ENCODE assay signal across 9 mouse cellular contexts in genomic region chr6:86157253-86158234, GRCm38 (mm10). TPM values are rescaled to one million over a fixed set of nuclear protein-coding genes. Genes with fewer than 3 reads are reported as not detected.
DNase-seq lines count a peak whose midpoint lies in the region; ATAC-seq and TF ChIP-seq lines count a peak whose summit lies in the region.
"Had no signal": no experiment of that assay in that cellular context is flagged by ENCODE, and none has a peak within 500 bp of the region (broad histone marks: within the 10 kb centered on the region; RNA-seq: fewer than 3 reads in every experiment).

No protein-coding gene starts in this region.

- ATAC-seq in Patski, result peak; percentile 71
- peak; percentile 85 for ATAC-seq in heart, postnatal 0 days (ENCODE audit: insufficient read depth, low read depth)

- WGBS in heart, postnatal 0 days, result 50% methylated on average over 17 of the region's 17 CpGs

- H3K27ac ChIP-seq in layer of hippocampus, adult 2 months, result no peak overlapping the region
- no peak overlapping the region for H3K27ac ChIP-seq in heart, postnatal 0 days (ENCODE audit: low read depth)
- H3K27ac ChIP-seq: midbrain, embryonic 12.5 days had no signal

- H3K9ac ChIP-seq in heart, postnatal 0 days (replicated peaks; ENCODE audit: low read depth, low read length), result no peak overlapping the region
- H3K9ac ChIP-seq: midbrain, embryonic 12.5 days had no signal

- H3K4me2 ChIP-seq in heart, postnatal 0 days (ENCODE audit: low read depth, low read length), result no peak overlapping the region
- H3K4me2 ChIP-seq: midbrain, embryonic 12.5 days had no signal

- no peaks in the 10 kb centered on the region for H3K4me1 ChIP-seq in heart, postnatal 0 days (ENCODE audit: control insufficient read depth, insufficient read depth)

- no peak for TF ChIP-seq EP300 in heart, postnatal 0 days (IDR thresholded peaks at IDR 0.05; ENCODE audit: low read depth)

- no peaks in the 10 kb centered on the region for H3K9me3 ChIP-seq in heart, postnatal 0 days (replicated peaks; ENCODE audit: control insufficient read depth, low read length)
- H3K9me3 ChIP-seq: midbrain, embryonic 12.5 days had no signal

- H3K36me3 ChIP-seq in heart, postnatal 0 days (replicated peaks; ENCODE audit: control insufficient read depth, insufficient read depth, low read length), result no peaks in the 10 kb centered on the region
- H3K36me3 ChIP-seq: midbrain, embryonic 12.5 days had no signal

- H3K27me3 ChIP-seq in Patski, result peaks cover 3% of the 10 kb centered on the region
- 0 out of 2 replicates have a peak, but pooled peaks cover 8% of the 10 kb centered on the region for H3K27me3 ChIP-seq in heart, postnatal 0 days (ENCODE audit: control insufficient read depth, insufficient read depth, low read length)
- H3K27me3 ChIP-seq: midbrain, embryonic 12.5 days had no signal

- in situ Hi-C loops in Patski (cut with MboI; ENCODE audit: low pct_unique_long_range_greater_than_20kb), result no loop called here

- CTCF ChIA-PET in Patski (lab: Charles Lee), result interaction anchor here (1.0 to 1.3 kb wide), 2 partner anchors 11 to 27 kb away, joined by 3 to 5 read pairs; no protein-coding TSS in a partner anchor

- TF ChIP-seq CTCF in layer of hippocampus, adult 2 months (conservative IDR thresholded peaks at IDR 0.05), result peak; percentile 52
- TF ChIP-seq CTCF in Patski (IDR thresholded peaks at IDR 0.05), result no peak
- no peak for TF ChIP-seq CTCF in heart, postnatal 0 days (IDR thresholded peaks at IDR 0.05; ENCODE audit: low read depth)

- H3K4me3 ChIP-seq in layer of hippocampus, adult 2 months, result no peak overlapping the region
- no peak overlapping the region for H3K4me3 ChIP-seq in heart, postnatal 0 days (ENCODE audit: low read depth, low read length)
- H3K4me3 ChIP-seq: midbrain, embryonic 12.5 days had no signal

- no peak for DNase-seq in layer of hippocampus, adult 2 months (ENCODE audit: low spot score in 2 of 2)
- no peak for DNase-seq in layer of hippocampus, postnatal 14 days (ENCODE audit: low spot score in 2 of 2)
- DNase-seq in Patski (ENCODE audit: low read depth, low spot score), result peak; percentile 50
- peak; percentile 23 for DNase-seq in heart, postnatal 0 days (ENCODE audit: low spot score)
- DNase-seq in lung, postnatal 10 days, result peak; percentile 81
- no peak for DNase-seq in layer of hippocampus, adult 9-10 months (ENCODE audit: low spot score)
- DNase-seq in spleen, postnatal 4 days (ENCODE audit: low spot score in 2 of 2), result no peak
- no peak for DNase-seq in frontal cortex, postnatal 36 days (ENCODE audit: low spot score in 2 of 2)

- POLR2A ChIA-PET in Patski (lab: Charles Lee), result no interaction called here

RNA-seq across cellular contexts. Expression of gene Tgfa, which starts 37.5 kb away (rescaled TPM):
- 10 to 100 TPM; 28.3 to 32.0 TPM for total RNA-seq in layer of hippocampus, adult 2 months (2021)
- total RNA-seq in layer of hippocampus, postnatal 14 days (2021), result 10 to 100 TPM; 38.1 to 42.4 TPM
- 3.1 TPM for polyA plus RNA-seq in Patski (2021)
- 7.2 and 13.1 TPM in 2 replicates for total RNA-seq in heart, postnatal 0 days (2014; rRNA removed; ENCODE audit: low replicate concordance)
- 1.1 TPM in 2 replicates for polyA plus RNA-seq in heart, postnatal 0 days (2015; fragmentation: Nextera tagmentation; extraction: Ambion mirVana)

Comparison
In these comparisons a context has a peak if more than half of its experiments do, and no peak if none do; other contexts are left out.
1. DNase-seq: peak in Patski (single experiment), heart, postnatal 0 days (single experiment) and lung, postnatal 10 days (single experiment); none in layer of hippocampus, adult 2 months (0 of 2), layer of hippocampus, postnatal 14 days (0 of 2), layer of hippocampus, adult 9-10 months (single experiment), spleen, postnatal 4 days (0 of 2) and frontal cortex, postnatal 36 days (0 of 2).